Mouse (Mus musculus): ENCODE measurements around the gene Bora. TPM values are rescaled to one million over a fixed set of nuclear protein-coding genes. Genes with fewer than 3 reads are reported as not detected.
A peak's percentile ranks its signal among the peaks of the same experiment; 100 is the strongest.

The Bora gene
- polyA plus RNA-seq, 1 experiment from 2014 or later, result 74.0 TPM

GRCm38 (mm10) chr14:99044096-99044495 lies 1.9 kb upstream of the Bora start:
- Histone ChIP-seq H3K4me1 (ENCODE audit: control insufficient read depth, insufficient read depth, low read length) (no peaks in the 10 kb centered on the region), H3K36me3 (replicated peaks; ENCODE audit: control insufficient read depth, insufficient read depth, low read depth, low read length) (no peaks in the 10 kb centered on the region), H3K4me3 (ENCODE audit: low read depth, low read length) (peak overlapping the region; percentile 96; the same call in 1 of the 2 replicates), H3K27ac (replicated peaks; ENCODE audit: low read depth, low read length) (no peak overlapping the region), H3K4me2 (ENCODE audit: low read depth, low read length) (peak overlapping the region; percentile 30; the same call in 1 of the 2 replicates), H3K9me3 (replicated peaks; ENCODE audit: control insufficient read depth, low read length) (no peaks in the 10 kb centered on the region), H3K27me3 (ENCODE audit: control insufficient read depth, insufficient read depth, low read length) (no peaks in the 10 kb centered on the region), H3K9ac (replicated peaks; ENCODE audit: low read length) (no peak overlapping the region)
- ATAC-seq (replicated peaks; ENCODE audit: insufficient number of reproducible peaks, low FRiP score, low TSS enrichment, low read depth) (no peak), DNase-seq (ENCODE audit: low spot score) (no peak)
- 35% methylated on average over 10 of the region's 10 CpGs for WGBS

GRCm38 (mm10) chr14:99044718-99045117 lies 1.3 kb upstream of the Bora start:
- Histone ChIP-seq H3K4me3 (ENCODE audit: low read depth, low read length) (peak overlapping the region; percentile 96), H3K36me3 (replicated peaks; ENCODE audit: control insufficient read depth, insufficient read depth, low read depth, low read length) (no peaks in the 10 kb centered on the region), H3K27me3 (ENCODE audit: control insufficient read depth, insufficient read depth, low read length) (no peaks in the 10 kb centered on the region), H3K27ac (replicated peaks; ENCODE audit: low read depth, low read length) (no peak overlapping the region), H3K9ac (replicated peaks; ENCODE audit: low read length) (peak overlapping the region; percentile 97), H3K9me3 (replicated peaks; ENCODE audit: control insufficient read depth, low read length) (no peaks in the 10 kb centered on the region), H3K4me2 (ENCODE audit: low read depth, low read length) (peak overlapping the region; percentile 62), H3K4me1 (ENCODE audit: control insufficient read depth, insufficient read depth, low read length) (no peaks in the 10 kb centered on the region)
- WGBS, result 8% methylated on average over 5 of the region's 5 CpGs
- ATAC-seq (replicated peaks; ENCODE audit: insufficient number of reproducible peaks, low FRiP score, low TSS enrichment, low read depth) (no peak), DNase-seq (ENCODE audit: low spot score) (no peak)

DNA sequence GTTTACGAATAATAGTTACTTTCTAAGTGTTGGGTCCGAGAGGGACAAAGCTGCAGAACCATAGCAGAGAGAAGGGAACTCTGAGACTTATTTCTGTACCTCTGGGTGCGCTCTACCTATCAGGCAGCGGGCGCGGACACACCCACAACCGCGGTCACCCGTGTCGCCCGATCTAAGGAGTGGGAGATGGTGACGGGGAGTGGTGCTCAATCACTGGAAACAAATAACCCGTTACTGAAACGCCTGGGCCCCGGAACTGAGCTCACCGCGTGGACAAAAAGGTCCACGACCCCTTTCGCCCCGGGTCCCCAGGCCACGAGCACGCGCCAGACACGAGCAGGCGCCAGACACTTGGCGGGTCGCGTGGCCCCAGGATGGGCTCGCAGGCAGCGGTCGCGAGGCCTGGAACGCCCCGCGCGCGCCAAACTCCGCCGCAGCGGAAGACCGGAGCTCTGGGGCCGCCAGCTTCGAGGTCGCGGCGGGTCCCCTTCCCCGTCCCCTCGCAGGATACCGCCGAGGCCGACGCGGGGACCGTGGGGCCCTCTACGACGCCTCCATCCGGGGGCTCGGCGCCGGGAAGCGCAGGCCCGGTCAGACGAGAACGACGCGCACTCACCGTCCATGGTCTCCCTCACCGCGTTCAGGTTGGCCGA lies 518 bp upstream of the Bora start:
- Histone ChIP-seq H3K4me1 (ENCODE audit: control insufficient read depth, insufficient read depth, low read length) (no peaks in the 10 kb centered on the region), H3K4me3 (ENCODE audit: low read depth, low read length) (peak overlapping the region; percentile 96), H3K36me3 (replicated peaks; ENCODE audit: control insufficient read depth, insufficient read depth, low read depth, low read length) (no peaks in the 10 kb centered on the region), H3K4me2 (ENCODE audit: low read depth, low read length) (peak overlapping the region; percentile 62), H3K9ac (replicated peaks; ENCODE audit: low read length) (peak overlapping the region; percentile 97), H3K9me3 (replicated peaks; ENCODE audit: control insufficient read depth, low read length) (no peaks in the 10 kb centered on the region), H3K27ac (replicated peaks; ENCODE audit: low read depth, low read length) (peak overlapping the region; percentile 77), H3K27me3 (ENCODE audit: control insufficient read depth, insufficient read depth, low read length) (no peaks in the 10 kb centered on the region)
- ATAC-seq (replicated peaks; ENCODE audit: insufficient number of reproducible peaks, low FRiP score, low TSS enrichment, low read depth) (no peak), DNase-seq (ENCODE audit: low spot score) (no peak)
- 1% methylated on average over 54 of the region's 70 CpGs for WGBS

DNA sequence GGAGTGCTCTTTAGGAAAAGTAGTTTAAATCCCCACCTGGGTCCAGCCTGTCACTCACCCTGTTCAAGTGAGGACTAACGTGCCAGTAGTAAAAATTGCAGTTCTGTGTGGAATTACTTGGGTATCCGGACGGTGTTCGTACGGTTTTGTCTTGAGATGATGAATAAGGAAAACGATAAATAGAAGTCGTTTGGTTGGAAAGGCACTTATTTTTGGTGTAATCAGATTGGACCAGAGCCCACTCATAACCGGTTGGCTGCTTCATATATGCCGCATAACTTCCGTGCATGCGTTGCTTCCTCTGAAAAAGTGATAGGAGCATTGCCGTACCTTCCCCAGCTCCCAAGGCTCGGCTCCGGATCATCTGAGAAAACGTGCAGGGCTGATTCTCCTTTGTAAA lies 760 bp downstream of the Bora start:
- Histone ChIP-seq H3K9ac (replicated peaks; ENCODE audit: low read length) (peak overlapping the region; percentile 67), H3K4me3 (ENCODE audit: low read depth, low read length) (peak overlapping the region; percentile 96), H3K4me1 (ENCODE audit: control insufficient read depth, insufficient read depth, low read length) (no peaks in the 10 kb centered on the region), H3K27ac (replicated peaks; ENCODE audit: low read depth, low read length) (0 out of 2 replicates have a peak overlapping the region, but pooled peaks have one; percentile 54), H3K36me3 (replicated peaks; ENCODE audit: control insufficient read depth, insufficient read depth, low read depth, low read length) (no peaks in the 10 kb centered on the region; the same call in 1 of the 2 replicates), H3K27me3 (ENCODE audit: control insufficient read depth, insufficient read depth, low read length) (no peaks in the 10 kb centered on the region), H3K9me3 (replicated peaks; ENCODE audit: control insufficient read depth, low read length) (no peaks in the 10 kb centered on the region), H3K4me2 (ENCODE audit: low read depth, low read length) (peak overlapping the region; percentile 47)
- DNase-seq (ENCODE audit: low spot score) (peak; percentile 61), ATAC-seq (replicated peaks; ENCODE audit: insufficient number of reproducible peaks, low FRiP score, low TSS enrichment, low read depth) (peak; percentile 7; the same call in 1 of the 2 replicates)
- WGBS, result under 1% methylated on average over 15 of the region's 15 CpGs

- ATAC-seq (replicated peaks; ENCODE audit: insufficient number of reproducible peaks, low FRiP score, low TSS enrichment, low read depth), result no peak
- 91% methylated on average over 7 of the region's 7 CpGs for WGBS
Measured at GRCm38 (mm10) chr14:99058959-99059586, 13.1 kb downstream of the Bora start.

DNA sequence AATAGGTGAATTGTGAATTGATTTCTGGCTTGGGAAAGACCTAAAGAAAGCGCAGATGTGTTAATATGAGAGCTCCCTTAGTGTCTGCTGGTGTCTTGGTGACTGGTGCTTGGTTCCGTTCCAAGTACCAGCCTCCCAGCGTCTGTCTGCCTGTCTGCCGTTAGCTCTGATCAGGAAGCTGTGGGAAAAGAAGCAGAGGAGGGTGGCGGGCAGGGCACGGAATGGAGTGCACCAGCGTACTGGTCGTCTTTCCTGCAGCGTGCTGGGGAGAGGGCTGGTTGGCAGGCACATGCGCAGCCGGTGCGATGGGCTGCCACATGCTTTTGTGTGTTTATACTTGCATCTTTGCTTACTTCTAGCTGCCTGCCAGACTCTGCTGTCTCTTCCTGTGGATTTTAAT lies 14.6 kb downstream of the Bora start:
- Histone ChIP-seq H3K4me3 (ENCODE audit: low read depth, low read length) (no peak overlapping the region), H3K36me3 (replicated peaks; ENCODE audit: control insufficient read depth, insufficient read depth, low read depth, low read length) (peaks cover 4% of the 10 kb centered on the region), H3K9ac (replicated peaks; ENCODE audit: low read length) (no peak overlapping the region), H3K4me2 (ENCODE audit: low read depth, low read length) (no peak overlapping the region), H3K27ac (replicated peaks; ENCODE audit: low read depth, low read length) (no peak overlapping the region), H3K27me3 (ENCODE audit: control insufficient read depth, insufficient read depth, low read length) (no peaks in the 10 kb centered on the region), H3K9me3 (replicated peaks; ENCODE audit: control insufficient read depth, low read length) (no peaks in the 10 kb centered on the region), H3K4me1 (ENCODE audit: control insufficient read depth, insufficient read depth, low read length) (no peaks in the 10 kb centered on the region)
- 96% methylated on average over 12 of the region's 12 CpGs for WGBS
- DNase-seq (ENCODE audit: low spot score) (no peak), ATAC-seq (replicated peaks; ENCODE audit: insufficient number of reproducible peaks, low FRiP score, low TSS enrichment, low read depth) (no peak)

More at GRCm38 (mm10) chr14:99058959-99059586, 13.1 kb downstream of the Bora start:
- Histone ChIP-seq H3K4me2 (ENCODE audit: low read depth, low read length) (no peak overlapping the region), H3K4me3 (ENCODE audit: low read depth, low read length) (no peak overlapping the region), H3K36me3 (replicated peaks; ENCODE audit: control insufficient read depth, insufficient read depth, low read depth, low read length) (peaks cover 4% of the 10 kb centered on the region), H3K27me3 (ENCODE audit: control insufficient read depth, insufficient read depth, low read length) (no peaks in the 10 kb centered on the region), H3K9me3 (replicated peaks; ENCODE audit: control insufficient read depth, low read length) (no peaks in the 10 kb centered on the region), H3K27ac (replicated peaks; ENCODE audit: low read depth, low read length) (no peak overlapping the region), H3K4me1 (ENCODE audit: control insufficient read depth, insufficient read depth, low read length) (no peaks in the 10 kb centered on the region), H3K9ac (replicated peaks; ENCODE audit: low read length) (no peak overlapping the region)
- no peak for DNase-seq (ENCODE audit: low spot score)

GRCm38 (mm10) chr14:99063091-99063490 lies 17.1 kb downstream of the Bora start:
- no peaks in the 10 kb centered on the region for H3K27me3 ChIP-seq (ENCODE audit: control insufficient read depth, insufficient read depth, low read length)
- no peak overlapping the region for H3K4me3 ChIP-seq (ENCODE audit: low read depth, low read length)
- H3K27ac ChIP-seq (replicated peaks; ENCODE audit: low read depth, low read length), result no peak overlapping the region
- H3K36me3 ChIP-seq (replicated peaks; ENCODE audit: control insufficient read depth, insufficient read depth, low read depth, low read length), result peaks cover 4% of the 10 kb centered on the region
- WGBS, result 93% methylated on average over 2 of the region's 2 CpGs
- no peak overlapping the region for H3K4me2 ChIP-seq (ENCODE audit: low read depth, low read length)
- DNase-seq (ENCODE audit: low spot score), result no peak
- no peak for ATAC-seq (replicated peaks; ENCODE audit: insufficient number of reproducible peaks, low FRiP score, low TSS enrichment, low read depth)
- no peaks in the 10 kb centered on the region for H3K9me3 ChIP-seq (replicated peaks; ENCODE audit: control insufficient read depth, low read length)
- H3K4me1 ChIP-seq (ENCODE audit: control insufficient read depth, insufficient read depth, low read length), result no peaks in the 10 kb centered on the region
- no peak overlapping the region for H3K9ac ChIP-seq (replicated peaks; ENCODE audit: low read length)

DNA sequence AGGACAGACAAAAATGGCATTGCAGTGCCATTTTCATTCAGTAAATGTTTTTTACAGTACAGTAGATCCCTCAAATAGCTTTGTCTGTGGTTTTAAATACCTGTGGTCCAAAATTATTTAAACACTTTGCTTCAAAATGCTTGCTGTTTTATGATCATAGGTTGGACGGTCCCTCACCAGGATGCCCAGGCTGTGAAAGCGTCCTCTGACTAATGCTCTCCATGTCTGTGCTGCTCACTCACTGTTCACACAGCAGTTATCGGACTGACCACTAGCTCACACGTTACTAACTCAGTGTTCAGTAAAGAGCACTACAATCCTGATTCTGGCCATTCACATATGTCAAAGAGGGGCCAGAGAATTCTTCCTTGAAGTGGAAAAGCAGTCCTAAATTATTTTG lies 25.1 kb downstream of the Bora start:
- Histone ChIP-seq H3K9ac (replicated peaks; ENCODE audit: low read length) (no peak overlapping the region), H3K27me3 (ENCODE audit: control insufficient read depth, insufficient read depth, low read length) (no peaks in the 10 kb centered on the region), H3K9me3 (replicated peaks; ENCODE audit: control insufficient read depth, low read length) (no peaks in the 10 kb centered on the region), H3K36me3 (replicated peaks; ENCODE audit: control insufficient read depth, insufficient read depth, low read depth, low read length) (peaks cover 5% of the 10 kb centered on the region), H3K4me3 (ENCODE audit: low read depth, low read length) (no peak overlapping the region), H3K4me1 (ENCODE audit: control insufficient read depth, insufficient read depth, low read length) (no peaks in the 10 kb centered on the region), H3K27ac (replicated peaks; ENCODE audit: low read depth, low read length) (no peak overlapping the region), H3K4me2 (ENCODE audit: low read depth, low read length) (no peak overlapping the region)
- DNase-seq (ENCODE audit: low spot score) (no peak), ATAC-seq (replicated peaks; ENCODE audit: insufficient number of reproducible peaks, low FRiP score, low TSS enrichment, low read depth) (no peak)
- 92% methylated on average over 4 of the region's 4 CpGs for WGBS

All from embryonic facial prominence, embryonic 11.5 days (tissue).